Mouse (Mus musculus): ENCODE results near the gene Il1r1.

- TF ChIP-seq POLR2A (IDR thresholded peaks at IDR 0.05; ENCODE audit: low read depth, low read length) (no peak), CTCF (IDR thresholded peaks at IDR 0.05; ENCODE audit: borderline replicate concordance, insufficient read depth, low read length) (no peak)
Observed at GRCm38 (mm10) chr1:40236694-40237093, 11.8 kb downstream of the Il1r1 start.
